Mouse (Mus musculus): ENCODE data around the gene Rims1. TPM values are rescaled to one million over a fixed set of nuclear protein-coding genes. Genes with fewer than 3 reads are reported as not detected.

Gene Rims1
- total RNA-seq, 2 experiments from 2014 or later: 237 to 269 TPM

- no peak for DNase-seq (ENCODE audit: extremely low spot score in 1 of 2, low spot score in 1 of 2)
Observed at GRCm38 (mm10) chr1:22262169-22262950, 543.4 kb downstream of the Rims1 start.

DNA sequence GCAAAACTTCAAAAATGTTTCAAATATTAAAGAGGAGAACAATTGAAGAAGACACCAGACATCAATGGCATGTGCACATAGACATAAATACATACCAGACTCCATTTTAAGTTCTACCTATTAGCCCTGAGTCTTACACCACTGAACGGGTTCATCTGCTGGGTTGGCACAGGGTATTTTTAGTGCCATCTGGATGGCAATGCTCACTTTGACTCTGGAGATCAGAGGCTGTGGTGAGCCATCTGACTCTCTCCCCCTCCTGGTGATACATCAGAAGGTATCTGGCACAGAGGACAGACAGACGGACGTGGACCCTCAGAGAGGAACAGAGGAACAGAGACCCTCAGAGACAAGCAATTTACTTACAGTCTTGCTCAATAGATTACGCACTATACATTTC lies 544.1 kb downstream of the Rims1 start:
- DNase-seq (ENCODE audit: extremely low spot score in 1 of 2, low spot score in 1 of 2): no peak

DNA sequence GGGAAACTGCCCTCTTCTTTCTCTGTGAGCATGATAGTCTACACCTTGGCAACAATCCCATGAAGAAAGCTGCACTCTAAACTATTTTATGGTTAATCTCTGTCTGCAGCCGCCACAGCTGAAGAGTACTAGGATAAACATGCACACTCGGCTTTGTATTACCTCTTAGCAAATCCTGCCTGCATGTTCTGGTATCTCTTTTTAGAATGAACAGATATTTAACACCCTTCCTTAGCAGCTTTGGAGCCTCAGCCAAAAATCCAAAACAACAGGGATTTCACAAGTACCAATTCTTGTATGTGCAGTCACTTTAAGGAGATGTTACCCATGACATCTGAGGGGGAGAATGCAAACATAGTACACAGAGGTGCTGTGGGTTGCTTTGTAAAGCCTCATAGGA lies 545.5 kb downstream of the Rims1 start:
- no peak for DNase-seq (ENCODE audit: extremely low spot score in 1 of 2, low spot score in 1 of 2)

- no peak for DNase-seq (ENCODE audit: extremely low spot score in 1 of 2, low spot score in 1 of 2)
Observed at GRCm38 (mm10) chr1:22258356-22258755, 547.4 kb downstream of the Rims1 start.

GRCm38 (mm10) chr1:22254278-22254677 lies 551.5 kb downstream of the Rims1 start:
- no peak for DNase-seq (ENCODE audit: extremely low spot score in 1 of 2, low spot score in 1 of 2)

DNA sequence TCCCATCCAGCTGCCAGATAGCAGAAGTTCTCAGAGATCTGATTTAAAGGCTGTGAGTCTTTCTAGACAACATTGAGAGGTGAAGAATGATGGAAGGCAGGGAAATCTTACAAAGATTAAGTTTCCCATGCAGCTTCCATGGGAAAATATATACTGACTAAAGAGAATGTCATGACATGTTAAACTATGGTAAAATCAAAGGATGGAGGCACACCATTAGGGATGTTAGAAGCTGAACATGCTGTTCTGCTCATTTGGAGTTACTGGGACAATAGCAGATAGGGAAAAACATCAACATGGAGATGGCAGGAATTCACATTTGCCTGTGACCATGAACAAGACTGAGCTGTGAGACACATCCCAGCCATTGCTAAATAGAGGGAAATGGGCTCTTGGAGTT lies 552.9 kb downstream of the Rims1 start:
- DNase-seq (ENCODE audit: extremely low spot score in 1 of 2, low spot score in 1 of 2): no peak

DNA sequence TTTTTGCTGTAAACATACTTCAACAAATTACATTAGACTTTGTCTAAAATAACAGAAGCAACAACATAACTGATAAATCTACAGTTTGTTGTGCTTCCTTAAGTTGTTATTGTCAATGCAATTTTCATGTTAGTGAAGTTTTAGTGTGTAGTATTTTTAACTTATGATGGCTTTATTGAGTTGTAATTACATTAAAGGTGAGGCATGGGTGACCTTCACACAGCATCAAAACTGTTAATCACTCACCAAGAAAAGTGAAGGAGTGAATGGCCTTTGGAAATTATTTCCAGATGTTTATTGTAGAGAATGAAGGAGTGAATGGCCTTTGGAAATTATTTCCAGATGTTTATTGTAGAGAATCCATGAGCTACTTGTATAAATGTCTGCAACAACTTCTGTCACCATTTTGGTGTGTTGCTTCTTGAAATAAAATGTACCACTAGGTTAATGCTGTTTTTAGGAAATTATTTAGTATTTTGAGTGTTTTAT lies 556.9 kb downstream of the Rims1 start:
- DNase-seq (ENCODE audit: extremely low spot score in 1 of 2, low spot score in 1 of 2): no peak

DNA sequence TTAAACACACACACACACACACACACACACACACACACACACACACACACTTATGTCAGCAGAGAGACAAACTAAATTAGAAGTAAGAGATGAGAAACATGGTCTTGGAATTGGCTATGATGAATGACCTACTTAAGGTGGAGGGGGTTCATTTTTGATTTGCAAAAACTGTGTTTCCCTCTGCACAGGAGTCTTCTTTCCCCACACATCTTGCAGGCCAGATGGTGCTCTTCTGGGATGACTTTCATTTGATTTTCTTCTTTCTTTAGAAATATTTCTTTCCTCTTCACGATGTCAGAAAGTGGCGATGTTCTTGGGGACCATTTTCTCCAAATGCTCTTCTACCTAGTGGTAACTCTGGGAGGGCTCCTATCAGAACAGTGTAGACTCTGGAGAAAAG lies 560.0 kb downstream of the Rims1 start:
- no peak for DNase-seq (ENCODE audit: extremely low spot score in 1 of 2, low spot score in 1 of 2)
